Mouse (Mus musculus): ENCODE data around the gene Ppp1r27.
A peak's percentile ranks its signal among the peaks of the same experiment; 100 is the strongest.
"Not testable (repeated sequence)": the region's sequence is repeated elsewhere in the genome, so short reads cannot be mapped to it uniquely, and the experiment has no call there.

Gene Ppp1r27

GRCm38 (mm10) chr11:120550810-120551440, at the start of gene Ppp1r27:
Gene Ppp1r27 (minus strand): TSS chr11:120551132.
- no peak for DNase-seq (ENCODE audit: low read depth)

DNA sequence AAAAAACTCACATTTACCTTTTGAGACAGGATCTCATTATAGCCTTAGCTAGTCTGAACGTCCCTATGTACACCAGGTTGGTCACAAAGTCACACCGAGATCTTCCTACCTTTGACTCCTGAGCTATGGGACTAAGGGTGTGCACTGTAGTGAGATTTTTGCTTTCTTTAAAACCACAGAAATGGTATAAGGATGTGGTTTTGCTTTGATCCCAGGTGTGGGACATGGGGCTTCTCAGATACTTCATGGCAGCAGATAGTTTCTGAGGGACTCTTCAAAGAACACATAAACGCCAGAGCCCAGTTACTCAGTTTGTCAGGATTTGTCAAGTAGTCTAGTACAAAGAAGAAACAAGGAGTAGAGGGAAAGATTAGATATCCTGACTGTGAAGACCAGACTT, 49.8 kb upstream of the Ppp1r27 start:
- DNase-seq (ENCODE audit: low read depth) = peak; percentile 84

DNA sequence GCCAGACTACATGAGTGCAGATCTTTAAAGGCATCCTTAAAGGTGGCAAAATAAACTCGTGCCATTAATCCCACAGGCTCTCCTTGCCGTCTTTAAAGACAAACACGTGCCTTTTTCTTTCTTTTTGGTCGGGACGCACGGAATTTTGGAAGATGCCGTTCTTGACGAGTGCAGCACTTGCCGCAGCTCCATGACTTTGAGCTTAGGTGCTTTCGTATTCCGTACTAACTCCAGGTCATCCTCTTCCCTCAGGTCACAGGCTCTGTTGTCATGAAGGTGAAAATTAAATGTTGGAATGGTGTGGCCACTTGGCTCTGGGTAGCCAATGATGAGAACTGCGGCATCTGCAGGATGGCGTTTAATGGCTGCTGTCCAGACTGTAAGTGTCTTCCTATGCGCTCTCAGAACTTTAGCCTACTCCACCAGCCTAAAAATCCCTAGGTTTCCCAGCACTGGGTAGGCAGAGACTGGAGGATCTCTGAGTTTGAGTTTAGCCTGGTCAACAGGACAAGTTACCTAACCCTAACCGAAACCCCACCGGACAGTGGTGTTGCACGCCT, 48.1 kb upstream of the Ppp1r27 start:
- no peak for DNase-seq (ENCODE audit: low read depth)

- DNase-seq (ENCODE audit: low read depth) = peak; percentile 98
These were observed 47.5 kb upstream of the Ppp1r27 start, which contains the start of the genes Alyref and Anapc11 for GRCm38 (mm10) chr11:120598283-120598989. Gene Alyref (minus strand): TSS chr11:120598365. Gene Anapc11 (plus strand): TSS chr11:120598421.

- peak; percentile 49 for DNase-seq (ENCODE audit: low read depth)
These were observed 46.6 kb upstream of the Ppp1r27 start for GRCm38 (mm10) chr11:120597240-120598235.

GRCm38 (mm10) chr11:120588531-120588930, 37.6 kb upstream of the Ppp1r27 start:
- no peak for DNase-seq (ENCODE audit: low read depth)

GRCm38 (mm10) chr11:120583937-120584336, 33.0 kb upstream of the Ppp1r27 start:
- DNase-seq (ENCODE audit: low read depth) = no peak

DNA sequence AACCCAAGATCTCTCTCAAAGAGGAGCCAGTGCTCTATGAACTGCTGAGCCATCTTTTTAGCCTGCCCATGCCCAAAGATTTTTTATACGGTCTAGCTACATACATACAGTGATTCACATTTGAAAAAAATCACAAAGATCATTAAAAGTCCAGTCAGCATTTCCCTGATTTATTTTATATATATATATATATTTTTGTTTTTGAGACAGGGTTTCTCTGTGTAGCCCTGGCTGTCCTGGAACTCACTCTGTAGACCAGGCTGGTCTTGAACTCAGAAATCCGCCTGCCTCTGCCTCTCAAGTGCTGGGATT, 32.0 kb upstream of the Ppp1r27 start:
- not testable (repeated sequence) for DNase-seq (ENCODE audit: low read depth)

DNA sequence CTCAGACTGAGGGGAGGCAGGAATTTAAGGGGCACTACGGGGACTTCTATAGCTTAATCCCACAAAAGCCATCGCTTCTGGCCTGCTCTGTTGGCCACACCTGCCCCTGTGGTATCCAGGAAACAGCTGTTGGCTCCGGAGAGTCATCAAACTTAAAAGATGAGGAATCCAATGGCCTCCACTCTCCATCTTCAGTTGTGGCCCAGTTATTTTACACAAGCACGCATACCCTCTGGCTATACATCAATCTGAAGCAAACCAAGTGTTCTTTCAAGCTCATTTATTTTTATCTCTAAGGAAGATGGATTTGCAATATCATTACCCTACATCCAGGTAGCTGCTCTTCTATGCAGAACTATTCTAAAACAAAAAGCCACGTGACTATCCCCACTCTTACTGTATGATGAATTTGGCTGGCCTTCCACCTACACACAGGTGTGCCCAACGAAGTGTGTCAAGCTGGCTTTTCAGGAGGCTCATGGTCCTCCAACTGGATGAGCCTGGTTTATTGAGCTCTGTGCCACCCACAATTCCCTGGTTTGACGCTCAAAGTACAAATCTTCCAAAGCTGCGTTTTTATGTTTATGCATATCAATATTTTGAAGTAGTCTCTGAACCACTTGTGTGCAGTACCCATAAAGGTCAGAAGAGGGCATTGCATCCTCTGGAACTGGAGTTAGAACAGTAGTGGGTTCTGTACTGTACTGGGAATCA, 31.5 kb upstream of the Ppp1r27 start:
- peak; percentile 84 for DNase-seq (ENCODE audit: low read depth)

- peak; percentile 93 for DNase-seq (ENCODE audit: low read depth)
These were observed 30.7 kb upstream of the Ppp1r27 start, which contains the start of gene Arhgdia for GRCm38 (mm10) chr11:120581490-120582267. Gene Arhgdia (minus strand): TSS chr11:120581624.

- peak; percentile 59 for DNase-seq (ENCODE audit: low read depth)
These were observed 30.0 kb upstream of the Ppp1r27 start for GRCm38 (mm10) chr11:120580871-120581331.

- no peak for DNase-seq (ENCODE audit: low read depth)
These were observed 29.3 kb upstream of the Ppp1r27 start for GRCm38 (mm10) chr11:120580190-120580589.

- peak; percentile 89 for DNase-seq (ENCODE audit: low read depth)
These were observed 28.6 kb upstream of the Ppp1r27 start for GRCm38 (mm10) chr11:120579316-120580107.

GRCm38 (mm10) chr11:120578694-120579243, 27.8 kb upstream of the Ppp1r27 start:
- no peak for DNase-seq (ENCODE audit: low read depth)

DNA sequence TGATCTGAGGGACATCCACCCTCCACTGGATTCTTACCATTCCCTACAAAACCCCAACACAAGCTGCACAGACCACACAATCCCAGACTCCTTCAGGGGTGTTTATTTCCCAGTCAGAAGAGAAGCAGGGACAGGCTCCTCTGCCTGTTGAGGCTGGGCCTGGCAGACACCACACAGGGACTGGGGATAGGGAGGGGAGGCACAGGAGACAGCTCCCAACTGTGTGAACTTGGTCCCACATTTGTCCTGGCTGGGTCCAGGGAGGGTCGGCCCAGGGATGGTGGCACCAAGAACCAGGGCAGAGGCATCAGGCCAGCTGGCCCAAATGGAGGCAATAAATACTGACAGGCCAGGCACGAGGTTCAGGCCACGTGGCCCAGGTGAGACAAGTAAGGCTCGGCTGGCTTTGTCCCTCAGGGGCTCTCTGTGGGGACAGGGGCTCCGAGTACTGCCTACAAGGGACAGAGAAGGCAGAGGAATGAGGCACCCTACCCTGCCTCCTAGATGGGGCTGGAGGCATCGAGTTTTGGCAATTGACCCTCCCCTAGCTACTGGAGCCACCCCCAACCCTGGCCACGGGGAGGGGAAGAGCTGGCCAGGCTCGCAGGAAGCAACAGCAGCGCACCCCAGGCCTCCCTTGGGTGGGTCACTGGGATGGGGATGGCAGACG, 27.2 kb upstream of the Ppp1r27 start:
- DNase-seq (ENCODE audit: low read depth) = peak; percentile 27

DNA sequence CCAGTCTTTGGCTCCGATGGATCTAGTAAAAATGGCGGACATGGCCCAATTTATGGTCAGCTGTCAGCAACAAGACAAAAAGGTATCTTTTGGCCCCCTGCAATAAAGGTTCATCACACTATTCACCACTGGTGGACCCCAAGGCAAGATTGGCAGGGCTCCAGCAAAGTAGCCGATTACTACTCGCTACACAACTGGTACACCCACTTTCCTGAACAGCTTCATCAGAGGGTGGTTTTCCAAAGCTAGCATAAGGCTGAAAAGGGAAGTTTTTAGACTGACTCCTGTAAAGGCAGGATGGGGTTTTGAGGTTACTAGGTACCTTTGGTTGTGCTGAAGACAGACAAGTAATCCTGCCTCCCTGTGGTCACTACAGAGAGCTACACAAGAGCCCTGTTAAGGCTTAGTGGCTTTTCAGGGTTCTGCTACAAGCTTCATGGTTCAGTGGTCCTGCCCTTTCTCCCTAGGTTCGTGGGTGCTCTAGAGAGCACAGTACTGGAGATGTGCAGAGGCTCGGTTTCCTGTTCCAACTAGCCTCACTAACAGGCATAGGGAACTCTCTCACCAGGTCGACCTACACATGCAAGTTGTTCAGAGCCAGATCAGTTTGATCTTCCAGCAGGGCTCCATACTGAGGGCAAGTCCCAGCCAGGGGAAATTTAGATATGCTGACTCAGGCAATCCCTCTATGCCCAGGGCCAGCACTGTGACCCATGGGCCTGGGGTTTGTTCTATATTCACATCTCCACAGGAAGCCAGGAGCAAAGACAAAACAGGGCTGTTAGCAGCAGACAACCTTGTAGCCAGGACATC, 26.5 kb upstream of the Ppp1r27 start:
- DNase-seq (ENCODE audit: low read depth) = peak; percentile 72

DNA sequence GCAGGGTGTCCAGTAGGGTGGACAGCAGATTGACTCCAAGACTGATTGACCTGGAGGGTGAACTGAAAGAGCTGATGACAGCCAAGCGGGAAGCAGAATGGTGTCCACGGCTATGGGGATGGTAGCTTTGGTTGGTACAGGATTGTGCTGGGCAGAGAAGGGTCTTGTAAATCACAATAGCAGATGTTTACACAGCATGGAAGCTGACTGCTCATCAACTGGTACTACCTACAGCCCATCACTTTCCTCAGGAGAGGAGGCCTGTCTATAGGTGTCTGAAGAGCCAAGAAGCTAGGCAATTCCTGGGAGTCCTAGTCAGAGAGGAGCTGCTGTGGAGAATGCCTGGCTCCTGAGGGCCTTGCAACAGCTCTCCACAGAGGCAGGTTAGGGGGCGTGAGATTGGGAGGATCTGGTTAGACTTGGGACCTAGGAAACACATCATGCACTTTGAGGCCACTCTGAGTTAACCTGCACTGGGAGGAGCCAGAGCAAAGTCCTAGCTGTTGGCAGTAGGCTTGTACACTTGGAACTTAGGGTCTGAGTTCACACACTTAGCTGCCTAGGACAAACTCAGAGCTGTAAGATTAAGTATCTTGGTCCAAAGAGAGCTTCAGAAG, 25.5 kb upstream of the Ppp1r27 start:
- peak; percentile 30 for DNase-seq (ENCODE audit: low read depth)
